Mouse (Mus musculus) heart, adult 2 months (tissue): ENCODE data around the gene Hyal3.

Source experiments
- CTCF ChIP-seq: fragments of 200-600 bp; IDR thresholded peaks from 2 replicates; pipeline ENCODE4 v1.8.1; 2022; ENCODE audit warnings: antibody characterized with exemption, mild to moderate bottlenecking, moderate library complexity
- EP300 ChIP-seq: fragments of 200-500 bp; IDR thresholded peaks from 2 replicates; pipeline ENCODE4 v1.6.1; 2011; ENCODE audit warnings: low read depth, low read length, control low read depth; ENCODE audit not compliant: insufficient read depth
- POLR2A ChIP-seq: fragments of 200-500 bp; IDR thresholded peaks from 2 replicates; pipeline ENCODE4 v1.6.1; 2011; ENCODE audit warnings: mild to moderate bottlenecking, low read depth, low read length, control low read depth; ENCODE audit not compliant: insufficient read depth

DNA sequence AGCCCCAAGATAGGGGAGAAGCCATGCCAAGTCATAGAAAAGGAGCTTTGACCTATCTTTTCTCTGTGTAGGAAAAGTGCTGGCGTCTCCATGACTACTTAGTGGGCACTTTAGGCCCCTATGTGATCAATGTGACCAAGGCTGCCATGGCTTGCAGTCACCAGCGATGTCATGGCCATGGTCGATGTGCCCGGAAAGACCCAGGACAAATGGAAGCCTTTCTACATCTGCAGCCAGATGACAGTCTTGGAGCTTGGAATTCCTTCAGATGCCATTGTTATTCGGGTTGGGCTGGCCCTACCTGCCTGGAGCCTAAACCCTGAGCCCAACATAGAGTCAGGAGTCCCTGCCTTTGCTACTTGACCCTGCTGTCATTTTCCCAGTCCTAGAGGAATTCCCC lies 5.9 kb downstream of the Hyal3 start:
- TF ChIP-seq POLR2A (no peak), CTCF (no peak), EP300 (no peak)
